11 mouse cellular contexts compared by ENCODE assay signal in the genomic region with DNA sequence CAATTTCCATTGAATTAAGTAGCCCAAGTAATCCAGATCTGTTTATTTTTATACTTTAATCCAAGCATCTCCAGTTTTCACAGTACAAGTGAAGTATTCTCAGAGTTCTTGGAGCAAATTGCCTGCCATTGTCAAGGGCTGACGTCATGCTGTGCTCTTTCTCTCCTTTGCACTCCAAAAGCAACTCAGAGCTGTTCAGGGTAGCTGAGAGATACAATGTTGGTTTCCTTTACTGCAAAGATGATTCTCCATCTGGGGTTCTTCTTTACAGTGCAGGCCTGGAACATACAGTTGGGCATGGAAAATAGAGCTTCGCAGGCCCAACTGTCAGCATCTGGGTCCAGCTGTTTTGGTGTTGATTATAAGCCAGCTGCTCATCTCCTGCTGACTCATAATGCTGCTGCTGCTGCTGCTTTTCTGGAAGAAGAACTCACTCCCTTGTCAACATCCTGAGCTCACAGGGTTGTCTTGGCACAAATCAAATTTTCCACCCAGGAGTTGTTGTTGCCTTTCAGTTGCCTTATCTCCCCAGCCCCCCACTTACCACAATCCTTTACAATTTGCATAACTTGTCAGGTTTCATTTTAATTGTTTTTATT.
DNase-seq lines count a peak whose midpoint lies in the region; ATAC-seq and TF ChIP-seq lines count a peak whose summit lies in the region.
"Had no signal": no experiment of that assay in that cellular context is flagged by ENCODE, and none has a peak within 500 bp of the region (broad histone marks: within the 10 kb centered on the region; RNA-seq: fewer than 3 reads in every experiment).

No protein-coding gene starts in this region.

- no peak overlapping the region for H3K4me2 ChIP-seq in lung, postnatal 0 days (replicated peaks; ENCODE audit: low read depth, low read length)
- H3K4me2 ChIP-seq in forebrain, embryonic 13.5 days, result no peak overlapping the region

- 35% methylated on average over 2 of the region's 2 CpGs for WGBS in lung, postnatal 0 days
- 27% methylated on average over 2 of the region's 2 CpGs for WGBS in forebrain, embryonic 13.5 days

- TF ChIP-seq EP300 in lung, postnatal 0 days (IDR thresholded peaks at IDR 0.05), result no peak

- no peaks in the 10 kb centered on the region for H3K9me3 ChIP-seq in lung, postnatal 0 days (ENCODE audit: low read length)
- H3K9me3 ChIP-seq in forebrain, embryonic 13.5 days (replicated peaks), result no peaks in the 10 kb centered on the region

- TF ChIP-seq CTCF in gastrocnemius, adult 2 months (IDR thresholded peaks at IDR 0.05), result no peak
- no peak for TF ChIP-seq CTCF in lung, postnatal 0 days (IDR thresholded peaks at IDR 0.05)

- no peak overlapping the region for H3K27ac ChIP-seq in gastrocnemius, adult 2 months
- H3K27ac ChIP-seq in lung, postnatal 0 days (ENCODE audit: low read length), result no peak overlapping the region
- H3K27ac ChIP-seq in forebrain, embryonic 13.5 days, result no peak overlapping the region

- no peak overlapping the region for H3K4me3 ChIP-seq in gastrocnemius, adult 2 months
- no peak overlapping the region for H3K4me3 ChIP-seq in lung, postnatal 0 days (ENCODE audit: low read depth, low read length)
- no peak overlapping the region for H3K4me3 ChIP-seq in forebrain, embryonic 13.5 days
- H3K4me3 ChIP-seq: myocyte had no signal

- DNase-seq in gastrocnemius, adult 2 months, result peak; percentile 18
- DNase-seq in gastrocnemius, postnatal 10 days, result no peak
- peak; percentile 11 for DNase-seq in lung, postnatal 0 days (ENCODE audit: low spot score)
- DNase-seq in lung, adult 18-20 months, result no peak
- DNase-seq in mesoderm, embryonic 11.5 days (ENCODE audit: low read depth, low spot score), result peak; percentile 3
- no peak for DNase-seq in kidney, postnatal 25 days
- DNase-seq: cerebellum, postnatal 25 days; liver, postnatal 0 days had no signal

- intact Hi-C loops in gastrocnemius, adult 2 months (cut with DNase I), result no loop called here

- H3K27me3 ChIP-seq in lung, postnatal 0 days (replicated peaks; ENCODE audit: insufficient read depth, low read length), result no peaks in the 10 kb centered on the region
- H3K27me3 ChIP-seq in forebrain, embryonic 13.5 days, result no peaks in the 10 kb centered on the region

- no peak overlapping the region for H3K9ac ChIP-seq in lung, postnatal 0 days (replicated peaks; ENCODE audit: low read depth)
- H3K9ac ChIP-seq in forebrain, embryonic 13.5 days, result no peak overlapping the region
- H3K9ac ChIP-seq: liver, postnatal 0 days had no signal

- H3K36me3 ChIP-seq in lung, postnatal 0 days (ENCODE audit: insufficient read depth, low read length), result no peaks in the 10 kb centered on the region
- no peaks in the 10 kb centered on the region for H3K36me3 ChIP-seq in forebrain, embryonic 13.5 days (ENCODE audit: poor library complexity, severe bottlenecking)

- no peaks in the 10 kb centered on the region for H3K4me1 ChIP-seq in lung, postnatal 0 days (ENCODE audit: insufficient read depth, low read depth, low read length)
- peaks cover 12% of the 10 kb centered on the region for H3K4me1 ChIP-seq in forebrain, embryonic 13.5 days

- ATAC-seq in lung, postnatal 0 days, result no peak
- 0 out of 2 replicates have a peak, but pooled peaks have one; percentile 6 for ATAC-seq in forebrain, embryonic 13.5 days
- no peak for ATAC-seq in erythroid progenitor cell, adult 5-6 weeks (replicated peaks; ENCODE audit: low FRiP score, poor library complexity, severe bottlenecking)
- ATAC-seq: liver, postnatal 0 days had no signal

Comparison
In these comparisons a context has a peak if more than half of its experiments do, and no peak if none do; other contexts are left out.
1. DNase-seq: peak in gastrocnemius, adult 2 months (single experiment), lung, postnatal 0 days (single experiment) and mesoderm, embryonic 11.5 days (single experiment); none in gastrocnemius, postnatal 10 days (single experiment), lung, adult 18-20 months (0 of 2) and kidney, postnatal 25 days (0 of 2).